Mouse (Mus musculus): ENCODE measurements at regions not wholly inside any gene's neighbourhood (a gene's known extent, or its start where the extent isn't known, plus 50 kb on each side); places are given as distances from the start of the nearest gene placed in this dataset.
A peak's percentile ranks its signal among the peaks of the same experiment; 100 is the strongest.

GRCm38 (mm10) chr10:71754799-71755198, 407.2 kb downstream of the Ipmk start:
- no peak for DNase-seq

DNA sequence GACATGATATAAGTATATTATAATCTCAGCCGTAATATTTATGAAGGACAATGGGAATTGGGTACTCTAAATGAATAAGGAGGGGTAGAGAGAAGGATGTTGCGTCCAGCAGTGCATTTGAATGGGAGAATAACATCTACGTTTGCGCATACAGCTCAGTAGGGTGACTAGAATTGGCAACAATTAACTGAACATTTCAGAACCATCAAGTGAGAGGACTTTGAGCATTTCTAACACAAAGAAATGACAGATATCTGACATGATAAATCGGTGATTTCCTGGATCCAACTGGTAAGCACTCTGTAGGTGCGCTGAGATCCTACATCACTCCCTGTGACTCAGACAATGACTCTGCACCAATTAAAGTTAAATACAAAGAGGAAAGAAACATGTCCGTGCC, 431.3 kb downstream of the Ipmk start:
- DNase-seq, result no peak

DNA sequence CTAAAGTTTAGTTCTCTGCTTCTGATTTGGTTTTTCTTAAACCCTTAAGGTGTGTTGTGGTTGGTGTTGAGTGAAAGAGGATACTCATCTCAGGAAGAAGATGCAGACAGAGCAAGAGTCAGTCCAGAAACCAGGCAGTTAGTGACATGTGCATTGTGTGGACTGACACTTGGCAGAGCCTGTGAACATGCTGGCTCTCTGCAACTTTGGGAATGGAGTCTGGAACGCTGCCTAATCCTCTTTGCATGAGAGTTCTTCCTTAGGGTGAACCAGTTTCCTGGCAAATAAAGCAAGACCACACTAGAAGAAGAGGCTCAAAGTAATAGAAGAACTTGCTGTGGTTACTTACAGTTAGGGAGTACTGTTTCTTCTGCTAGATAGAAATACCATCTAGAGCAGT, 441.7 kb downstream of the Ipmk start:
- no peak for DNase-seq

GRCm38 (mm10) chr10:71789936-71790335, 442.4 kb downstream of the Ipmk start:
- DNase-seq, result no peak

GRCm38 (mm10) chr10:71798638-71799037, 451.1 kb downstream of the Ipmk start:
- DNase-seq, result no peak

DNA sequence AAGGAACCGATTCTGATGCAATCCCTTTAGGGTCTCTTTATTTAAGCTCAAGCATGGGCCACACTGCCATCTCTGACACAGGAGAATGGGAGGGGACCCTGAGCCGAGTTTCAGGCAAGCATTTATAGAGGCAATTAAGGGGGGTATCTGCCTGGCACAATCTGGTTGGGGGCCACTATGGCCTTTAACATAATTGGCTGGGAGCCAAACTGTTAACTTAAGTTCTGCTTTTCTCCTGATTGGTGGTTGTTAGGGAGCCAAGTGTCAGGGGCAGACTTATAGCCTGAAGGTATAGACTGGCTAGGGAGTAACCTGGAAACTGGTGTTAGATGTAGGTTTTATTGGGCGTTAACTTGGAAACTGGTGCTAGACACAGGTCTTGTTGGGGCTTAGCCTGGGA, 454.9 kb downstream of the Ipmk start:
- DNase-seq, result no peak

DNA sequence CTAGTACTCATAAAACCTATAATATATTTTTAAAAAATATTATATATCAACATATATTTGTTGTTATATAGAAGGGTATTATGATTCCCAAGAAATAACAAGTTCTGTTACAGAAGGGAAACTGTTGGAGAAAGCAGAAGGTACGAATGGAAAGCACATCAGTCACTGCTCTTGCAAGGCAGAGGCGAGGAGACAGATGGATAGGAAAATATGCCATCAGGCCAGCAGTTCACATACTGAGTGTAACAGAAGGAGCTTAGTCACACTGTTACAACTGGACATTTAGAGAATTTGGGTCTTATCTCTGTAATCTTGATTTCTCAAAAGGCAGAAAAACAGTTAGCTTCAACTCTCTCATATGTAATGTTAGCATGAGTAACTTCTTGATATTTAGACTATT, 485.1 kb downstream of the Ipmk start:
- no peak for DNase-seq

- DNase-seq, result no peak
Measured at GRCm38 (mm10) chr10:71835018-71835417, 487.5 kb downstream of the Ipmk start.

DNA sequence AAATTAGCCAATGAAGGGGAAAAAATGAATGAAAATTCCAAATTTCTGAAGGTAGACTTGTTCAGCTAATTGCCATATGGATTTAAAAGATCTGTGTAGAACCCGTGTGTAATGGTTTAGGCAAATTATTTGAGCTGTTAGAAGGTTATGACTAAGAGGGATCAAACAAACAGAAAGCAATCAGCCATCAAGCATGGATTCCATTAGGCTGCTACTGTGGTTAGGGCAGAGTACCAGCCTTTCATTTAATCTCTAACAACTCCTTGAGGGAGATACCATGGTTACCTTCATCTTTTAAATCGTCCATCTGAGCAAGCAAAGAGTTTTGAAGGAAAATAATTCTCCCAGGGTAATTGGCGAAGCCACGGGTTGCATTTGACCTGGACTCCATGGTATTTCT, 509.5 kb downstream of the Ipmk start:
- no peak for DNase-seq

DNA sequence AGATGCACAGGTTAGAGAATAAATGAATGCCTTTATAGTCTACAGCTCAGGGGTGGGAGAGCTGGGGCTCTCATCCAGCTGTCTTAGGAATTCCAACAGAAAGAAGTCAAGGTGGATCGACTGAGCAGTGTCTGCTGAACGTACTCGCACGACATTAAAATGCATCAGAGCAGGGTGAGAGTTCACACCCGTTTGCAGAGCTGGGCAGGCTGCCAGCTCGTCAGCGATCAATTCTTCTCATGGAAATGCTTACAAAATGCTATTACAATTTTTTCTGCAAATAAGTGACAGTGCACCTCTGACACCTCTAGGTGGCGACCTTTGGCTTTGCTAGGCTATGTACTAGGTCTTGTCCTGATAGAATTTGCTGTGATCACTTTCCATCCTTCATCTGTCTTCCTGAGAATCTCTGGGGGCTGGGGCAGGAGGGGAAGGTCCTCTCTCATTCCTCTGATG, 510.0 kb downstream of the Ipmk start:
- peak; percentile 19 for DNase-seq

- DNase-seq, result no peak
Measured at GRCm38 (mm10) chr10:71893726-71894125, 546.2 kb downstream of the Ipmk start.

DNA sequence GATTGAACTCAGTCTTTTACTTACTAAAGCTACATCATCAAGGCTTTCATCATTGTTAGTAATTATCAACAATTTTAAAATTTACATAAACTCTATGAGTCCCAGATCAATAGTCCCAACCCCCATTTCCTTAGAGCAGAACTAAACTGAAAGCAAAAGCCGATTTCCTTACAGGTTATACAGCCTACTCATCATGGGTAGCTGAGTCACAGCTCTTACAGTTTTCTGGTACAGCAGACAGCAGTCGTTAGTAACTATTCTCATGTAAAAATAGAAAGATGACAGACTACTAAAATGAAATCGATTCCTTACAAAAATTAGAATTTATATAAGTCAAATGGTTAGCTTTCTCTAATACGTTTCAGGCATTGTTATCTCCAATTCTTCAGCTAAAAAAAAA, 557.5 kb downstream of the Ipmk start:
- no peak for DNase-seq

All from adrenal gland, adult 2 months (tissue).